Mouse (Mus musculus) stomach, postnatal 0 days (tissue): ENCODE results near the gene Vps13d. TPM values are rescaled to one million over a fixed set of nuclear protein-coding genes. Genes with fewer than 3 reads are reported as not detected.

Source experiments
- ATAC-seq: fragments of 200-750 bp; cut with Nextera tagmentation; 2 replicates; pipeline ENCODE4 v1.8.0; 2017; ENCODE audit not compliant: low FRiP score, low TSS enrichment
- DNase-seq: peaks from one replicate; pipeline ENCODE4 v3.0.0-alpha.2; 2016; ENCODE audit warnings: low spot score
- H3K27ac ChIP-seq: fragments of 300-500 bp; sonication (generic); replicated peaks from 2 replicates; pipeline ENCODE4 v1.5.1; 2014; ENCODE audit warnings: mild to moderate bottlenecking, control low read depth
- H3K27me3 ChIP-seq: fragments of 300-500 bp; sonication (generic); 2 replicates; pipeline ENCODE4 v1.6.1; 2014; ENCODE audit warnings: low read length; ENCODE audit not compliant: control insufficient read depth, insufficient read depth
- H3K36me3 ChIP-seq: fragments of 300-500 bp; sonication (generic); 2 replicates; pipeline ENCODE4 v1.6.1; 2014; ENCODE audit warnings: low read length, mixed read lengths; ENCODE audit not compliant: control insufficient read depth, insufficient read depth
- H3K4me1 ChIP-seq: fragments of 300-500 bp; sonication (generic); replicated peaks from 2 replicates; pipeline ENCODE4 v1.6.1; 2014; ENCODE audit warnings: antibody characterized with exemption; ENCODE audit not compliant: control insufficient read depth, insufficient read depth
- H3K4me2 ChIP-seq: fragments of 300-500 bp; sonication (generic); replicated peaks from 2 replicates; pipeline ENCODE4 v1.6.1; 2014; ENCODE audit warnings: low read depth, mild to moderate bottlenecking, control low read depth, moderate library complexity
- H3K4me3 ChIP-seq: fragments of 300-500 bp; sonication (generic); 2 replicates; pipeline ENCODE4 v1.5.1; 2014; ENCODE audit warnings: low read depth, low read length, control low read depth
- H3K9ac ChIP-seq: fragments of 300-500 bp; sonication (generic); 2 replicates; pipeline ENCODE4 v1.6.1; 2014; ENCODE audit warnings: mild to moderate bottlenecking, low read length, control low read depth, mixed read lengths
- H3K9me3 ChIP-seq: fragments of 300-500 bp; sonication (generic); 2 replicates; pipeline ENCODE4 v1.6.1; 2016; ENCODE audit warnings: low read length; ENCODE audit not compliant: control insufficient read depth
- CTCF ChIP-seq: IDR thresholded peaks from 2 replicates; pipeline ENCODE4 v1.5.1; 2016; ENCODE audit warnings: antibody characterized with exemption, low read depth, mild to moderate bottlenecking, moderate library complexity
- EP300 ChIP-seq: optimal IDR thresholded peaks from 2 replicates; pipeline ENCODE3; 2016; ENCODE audit warnings: antibody characterized with exemption
- WGBS: fragments of 180-500 bp; shearing (Covaris S2); extraction: QIAGEN DNeasy Blood & Tissue Kit; methylation state at CpG from one replicate; pipeline ENCODE4 v1.1.7; 2014; 5-methylcytosine and 5-hydroxymethylcytosine counted together
- polyA plus RNA-seq: library from polyadenylated mRNA; unstranded; fragments of >200 nt; fragmentation: Nextera tagmentation; extraction: Ambion mirVana; gene quantifications from 2 replicates; pipeline ENCODE4 v1.2.1, GENCODE M21; 2015

Gene Vps13d
- polyA plus RNA-seq, 1 experiment from 2014 or later, result 7.2 TPM

DNA sequence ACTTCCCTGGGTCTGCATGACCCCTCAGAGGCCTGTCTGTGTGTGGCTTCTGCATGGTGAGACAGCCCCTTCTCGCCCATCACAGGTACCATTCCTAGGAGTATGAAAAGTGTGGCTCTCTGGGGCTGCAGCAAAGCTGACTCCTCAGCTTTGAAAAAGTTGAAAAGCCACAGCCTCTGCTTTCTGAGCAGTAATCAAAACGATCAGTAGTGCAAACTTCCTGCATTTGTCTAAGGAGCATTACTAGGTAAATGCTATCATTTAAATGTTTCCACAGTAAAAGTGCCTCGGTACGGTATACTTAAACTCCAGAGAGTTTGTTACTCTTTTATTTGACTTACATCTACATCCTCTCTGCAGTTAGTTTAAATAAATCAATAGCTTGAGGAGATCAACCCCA, 59.3 kb downstream of the Vps13d start:
- DNase-seq (peak; percentile 21), ATAC-seq (peak; percentile 71)
- peak overlapping the region; percentile 45 for H3K27ac ChIP-seq
- TF ChIP-seq EP300 (no peak), CTCF (no peak)
- peaks cover 13% of the 10 kb centered on the region for H3K36me3 ChIP-seq
- H3K27me3 ChIP-seq, result no peaks in the 10 kb centered on the region
- no peak overlapping the region for H3K9ac ChIP-seq
- 34% methylated on average over 4 of the region's 4 CpGs for WGBS
- H3K4me2 ChIP-seq, result no peak overlapping the region
- H3K4me1 ChIP-seq, result 0 out of 2 replicates have a peak, but pooled peaks cover 4% of the 10 kb centered on the region
- H3K9me3 ChIP-seq, result no peaks in the 10 kb centered on the region
- H3K4me3 ChIP-seq, result no peak overlapping the region

DNA sequence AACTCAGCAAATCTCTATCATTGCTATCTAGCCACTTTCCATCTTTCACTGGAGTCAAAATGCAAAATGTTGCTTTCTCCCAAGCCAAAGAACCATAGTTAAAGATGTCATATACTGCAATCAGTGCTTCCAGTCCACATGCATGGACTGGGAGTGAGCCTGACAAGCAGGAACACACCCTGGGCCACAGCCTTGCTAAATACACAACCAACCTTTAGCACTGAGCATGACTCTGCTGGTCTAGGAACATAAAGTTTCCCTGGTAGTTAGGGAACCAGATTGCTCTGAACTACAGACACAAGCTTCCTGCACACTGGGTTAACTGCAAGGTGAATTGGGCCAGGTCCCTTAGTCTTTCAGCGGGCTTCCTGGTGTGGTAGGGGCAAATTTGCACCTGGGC, 64.0 kb downstream of the Vps13d start:
- Histone ChIP-seq H3K27me3 (no peaks in the 10 kb centered on the region), H3K4me2 (no peak overlapping the region), H3K4me1 (0 out of 2 replicates have a peak, but pooled peaks cover 4% of the 10 kb centered on the region), H3K9ac (no peak overlapping the region), H3K27ac (peak overlapping the region; percentile 88), H3K4me3 (no peak overlapping the region), H3K36me3 (peaks cover 21% of the 10 kb centered on the region), H3K9me3 (no peaks in the 10 kb centered on the region)
- TF ChIP-seq CTCF, result no peak
- TF ChIP-seq EP300, result no peak
- WGBS, result 64% methylated on average over 1 of the region's 1 CpGs
- peak; percentile 69 for DNase-seq
- peak; percentile 96 for ATAC-seq

DNA sequence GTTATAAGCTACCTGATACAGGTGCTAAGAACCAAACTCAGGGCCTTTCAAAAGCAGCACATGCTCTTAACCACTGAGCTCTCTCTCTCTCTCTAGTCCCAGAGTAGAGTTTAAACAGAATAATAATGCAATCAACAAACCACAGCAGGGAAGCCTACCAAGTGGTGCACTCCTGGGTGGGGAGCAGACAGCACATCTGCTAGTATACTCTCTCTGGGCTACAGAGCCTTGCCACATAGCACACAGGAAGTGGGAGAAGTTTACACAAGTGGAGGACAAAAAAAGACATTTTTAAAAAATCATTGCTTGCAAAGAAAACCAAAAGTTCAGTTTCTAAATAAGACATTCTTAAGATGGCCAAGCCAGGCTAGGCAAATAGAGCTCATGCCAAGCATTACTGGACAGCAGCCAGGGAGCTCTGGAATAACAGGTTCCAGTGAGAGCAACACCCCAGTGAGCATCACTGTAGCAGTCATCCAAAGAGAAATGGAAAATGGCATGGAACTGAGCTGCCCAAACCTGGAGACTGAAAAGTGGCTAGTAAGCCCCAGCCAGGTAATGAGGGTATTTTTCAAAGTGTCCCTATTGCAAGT, 64.8 kb downstream of the Vps13d start:
- Histone ChIP-seq H3K27ac (peak overlapping the region; percentile 88), H3K27me3 (no peaks in the 10 kb centered on the region), H3K4me2 (no peak overlapping the region), H3K36me3 (peaks cover 20% of the 10 kb centered on the region), H3K9ac (no peak overlapping the region), H3K4me1 (0 out of 2 replicates have a peak, but pooled peaks cover 4% of the 10 kb centered on the region), H3K4me3 (no peak overlapping the region), H3K9me3 (no peaks in the 10 kb centered on the region)
- ATAC-seq (peak; percentile 72), DNase-seq (peak; percentile 84)
- TF ChIP-seq CTCF, result no peak
- no peak for TF ChIP-seq EP300

DNA sequence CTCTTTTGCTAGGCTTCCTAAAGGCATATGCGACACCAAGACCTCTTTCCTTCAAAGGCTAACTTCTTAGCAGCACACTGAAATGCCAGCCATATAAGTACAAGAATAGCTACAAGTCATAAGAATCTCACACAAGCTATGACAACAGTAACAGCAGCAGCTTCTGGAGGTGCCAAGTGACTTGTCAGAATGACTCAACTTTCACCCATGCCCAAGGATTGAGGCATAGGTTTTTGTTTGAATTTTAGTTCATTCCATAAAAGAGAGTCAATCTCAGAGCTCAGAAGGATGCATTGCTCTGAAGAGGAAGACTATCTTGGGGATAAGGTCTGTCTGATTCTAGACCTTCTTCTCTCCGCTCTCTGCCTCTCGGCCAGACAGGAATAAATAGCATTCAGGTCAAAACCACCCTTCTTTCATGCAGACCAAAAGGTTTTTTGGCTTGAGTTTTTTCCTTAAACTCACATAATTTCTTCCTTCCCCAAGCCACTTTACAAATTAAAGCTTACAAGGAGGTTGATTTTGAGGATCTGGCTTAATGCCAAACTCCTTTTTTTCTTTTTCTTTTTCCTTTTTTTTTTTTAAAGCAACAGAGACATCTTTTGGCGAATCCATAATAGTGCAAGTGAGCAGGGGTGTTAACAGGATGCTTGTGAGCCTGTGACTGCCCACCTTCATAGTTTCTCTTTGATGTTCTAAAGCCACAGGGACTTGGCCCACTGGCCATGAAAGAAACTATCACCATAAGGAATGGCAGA, 69.2 kb downstream of the Vps13d start:
- DNase-seq (no peak), ATAC-seq (no peak)
- H3K9ac ChIP-seq, result no peak overlapping the region
- WGBS, result 63% methylated on average over 4 of the region's 4 CpGs
- H3K9me3 ChIP-seq, result no peaks in the 10 kb centered on the region
- no peaks in the 10 kb centered on the region for H3K4me1 ChIP-seq
- H3K4me3 ChIP-seq, result no peak overlapping the region
- H3K27ac ChIP-seq, result no peak overlapping the region
- TF ChIP-seq EP300, result no peak
- TF ChIP-seq CTCF, result peak; percentile 38
- H3K4me2 ChIP-seq, result no peak overlapping the region
- peaks cover 30% of the 10 kb centered on the region for H3K36me3 ChIP-seq
- no peaks in the 10 kb centered on the region for H3K27me3 ChIP-seq

DNA sequence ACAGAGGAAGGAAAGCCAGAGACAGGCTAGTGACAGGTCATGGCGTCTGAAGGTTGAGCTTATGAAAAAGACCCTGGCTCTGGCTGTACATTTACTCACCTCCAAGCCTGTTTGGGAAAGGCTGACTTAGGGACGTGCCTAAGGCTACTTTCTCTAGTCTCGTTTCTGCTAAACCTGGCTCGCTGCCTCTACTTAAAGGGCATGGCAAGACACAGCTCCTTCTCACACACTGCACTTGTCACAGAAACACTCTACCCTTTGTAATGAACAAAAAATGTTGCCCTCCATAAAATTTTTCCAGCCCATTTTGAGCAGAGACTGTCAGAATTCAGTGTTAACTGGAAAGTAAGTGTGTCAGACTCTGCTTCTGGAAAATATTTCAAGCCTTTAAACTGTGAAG, 70.4 kb downstream of the Vps13d start:
- peaks cover 39% of the 10 kb centered on the region for H3K36me3 ChIP-seq

DNA sequence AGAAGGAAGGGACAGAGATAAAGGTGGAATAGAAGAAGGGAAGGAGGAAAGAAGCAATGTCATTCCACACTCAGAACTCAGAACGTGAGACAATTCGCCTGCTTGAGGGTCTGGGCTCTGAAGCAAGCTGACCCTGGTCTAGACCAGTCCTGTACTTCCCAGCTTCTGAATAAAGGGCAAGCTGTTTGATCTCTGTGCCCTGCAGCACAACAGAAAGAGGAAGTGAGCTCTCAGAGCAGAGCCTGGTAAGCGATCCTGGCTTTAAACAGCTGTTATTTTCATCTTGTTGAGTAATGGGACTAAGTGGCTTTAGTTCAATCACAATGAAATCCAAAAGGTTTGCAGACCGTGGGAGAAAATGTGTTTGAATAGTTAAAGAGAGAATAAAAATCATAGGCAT, 83.2 kb downstream of the Vps13d start:
- Histone ChIP-seq H3K4me3 (no peak overlapping the region), H3K36me3 (peaks cover 11% of the 10 kb centered on the region), H3K27me3 (no peaks in the 10 kb centered on the region), H3K27ac (no peak overlapping the region), H3K9me3 (no peaks in the 10 kb centered on the region), H3K4me1 (no peaks in the 10 kb centered on the region), H3K9ac (no peak overlapping the region), H3K4me2 (no peak overlapping the region)
- no peak for ATAC-seq
- no peak for DNase-seq
- TF ChIP-seq CTCF (no peak), EP300 (no peak)
- WGBS, result 40% methylated on average over 4 of the region's 4 CpGs

More for the DNA sequence above, 70.4 kb downstream of the Vps13d start:
- no peak overlapping the region for H3K4me2 ChIP-seq
- DNase-seq (no peak), ATAC-seq (no peak)
- TF ChIP-seq CTCF (no peak), EP300 (no peak)
- 69% methylated on average over 4 of the region's 4 CpGs for WGBS
- H3K27me3 ChIP-seq, result no peaks in the 10 kb centered on the region
- H3K9me3 ChIP-seq, result no peaks in the 10 kb centered on the region
- H3K27ac ChIP-seq, result no peak overlapping the region
- no peaks in the 10 kb centered on the region for H3K4me1 ChIP-seq
- H3K4me3 ChIP-seq, result no peak overlapping the region
- H3K9ac ChIP-seq, result no peak overlapping the region
